Comparison of ENCODE assay signal across 8 mouse cellular contexts in the genomic region with DNA sequence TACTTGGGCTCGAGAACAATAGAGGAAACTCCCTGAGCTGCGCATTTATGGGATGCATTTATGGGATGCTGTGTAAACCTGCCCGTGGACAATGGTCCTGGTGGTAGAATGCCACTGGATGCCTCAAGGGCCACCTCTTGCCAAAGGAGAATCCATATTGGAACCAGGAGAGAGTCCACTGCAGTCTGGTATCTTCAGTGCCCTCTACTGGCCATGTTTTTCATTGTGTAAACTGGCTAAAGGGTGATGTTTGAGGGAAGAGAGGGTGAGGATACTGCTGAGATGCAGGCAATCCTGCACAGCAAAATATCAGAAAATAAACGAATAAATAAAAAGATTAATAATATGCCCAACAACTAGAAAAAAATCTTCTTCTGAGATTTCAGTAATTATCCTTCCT.
DNase-seq lines count a peak whose midpoint lies in the region; ATAC-seq and TF ChIP-seq lines count a peak whose summit lies in the region.

No protein-coding gene starts in this region.

- 70% methylated on average over 4 of the region's 4 CpGs for WGBS in hindbrain, embryonic 10.5 days
- WGBS in hindbrain, embryonic 16.5 days, result 71% methylated on average over 4 of the region's 4 CpGs
- WGBS in small intestine, adult 2 months, result 67% methylated on average over 4 of the region's 4 CpGs
- WGBS in intestine, embryonic 16.5 days, result 71% methylated on average over 4 of the region's 4 CpGs

- H3K4me2 ChIP-seq in hindbrain, embryonic 16.5 days (ENCODE audit: low read length), result no peak overlapping the region
- H3K4me2 ChIP-seq in intestine, embryonic 16.5 days (ENCODE audit: low read depth, low read length), result no peak overlapping the region

- H3K36me3 ChIP-seq in hindbrain, embryonic 10.5 days, result no peaks in the 10 kb centered on the region
- no peaks in the 10 kb centered on the region for H3K36me3 ChIP-seq in hindbrain, embryonic 16.5 days (ENCODE audit: control insufficient read depth, insufficient read depth, low read length)
- no peaks in the 10 kb centered on the region for H3K36me3 ChIP-seq in small intestine, adult 2 months (ENCODE audit: control insufficient read depth, insufficient read depth, low read length)
- no peaks in the 10 kb centered on the region for H3K36me3 ChIP-seq in intestine, embryonic 16.5 days (ENCODE audit: control insufficient read depth, insufficient read depth, low read length)

- TF ChIP-seq CTCF in small intestine, adult 2 months (IDR thresholded peaks at IDR 0.05; ENCODE audit: extremely low read depth, insufficient read length, insufficient replicate concordance, low read depth, low read length), result peak; percentile 20; the same call in 1 of the 2 replicates

- no peak for ATAC-seq in hindbrain, embryonic 16.5 days
- ATAC-seq in intestine, embryonic 16.5 days, result no peak

- H3K9ac ChIP-seq in hindbrain, embryonic 16.5 days (ENCODE audit: low read depth, low read length), result no peak overlapping the region
- no peak overlapping the region for H3K9ac ChIP-seq in intestine, embryonic 16.5 days (ENCODE audit: low read depth, low read length)

- no peak overlapping the region for H3K4me3 ChIP-seq in hindbrain, embryonic 10.5 days
- no peak overlapping the region for H3K4me3 ChIP-seq in hindbrain, embryonic 16.5 days (ENCODE audit: low read length)
- no peak overlapping the region for H3K4me3 ChIP-seq in small intestine, adult 2 months (ENCODE audit: low read depth, low read length)
- H3K4me3 ChIP-seq in intestine, embryonic 16.5 days (ENCODE audit: low read length), result no peak overlapping the region

- no peaks in the 10 kb centered on the region for H3K9me3 ChIP-seq in hindbrain, embryonic 10.5 days
- no peaks in the 10 kb centered on the region for H3K9me3 ChIP-seq in hindbrain, embryonic 16.5 days (ENCODE audit: control insufficient read depth, low read length)
- no peaks in the 10 kb centered on the region for H3K9me3 ChIP-seq in intestine, embryonic 16.5 days (ENCODE audit: control insufficient read depth, low read length)

- peaks cover 7% of the 10 kb centered on the region for H3K4me1 ChIP-seq in hindbrain, embryonic 10.5 days (replicated peaks)
- H3K4me1 ChIP-seq in hindbrain, embryonic 16.5 days (ENCODE audit: control insufficient read depth, insufficient read depth, low read depth, low read length), result no peaks in the 10 kb centered on the region
- H3K4me1 ChIP-seq in small intestine, adult 2 months (ENCODE audit: control insufficient read depth, insufficient read depth, insufficient read length, low read length), result no peaks in the 10 kb centered on the region
- H3K4me1 ChIP-seq in intestine, embryonic 16.5 days (ENCODE audit: control insufficient read depth, insufficient read depth, low read length), result no peaks in the 10 kb centered on the region

- peak; percentile 18 for DNase-seq in hindbrain, embryonic 10.5 days (ENCODE audit: low spot score)
- peak; percentile 21 for DNase-seq in right cerebral cortex, adult 18-20 months
- DNase-seq in right cerebral cortex, postnatal 36 days (ENCODE audit: low spot score in 2 of 2), result no peak
- DNase-seq in cerebellum, postnatal 14 days, result peak; percentile 46 to 51
- no peak for DNase-seq in gastrocnemius, adult 8-10 months (ENCODE audit: low spot score in 2 of 2)

- H3K27me3 ChIP-seq in hindbrain, embryonic 10.5 days (ENCODE audit: insufficient read depth, poor library complexity, severe bottlenecking), result no peaks in the 10 kb centered on the region
- no peaks in the 10 kb centered on the region for H3K27me3 ChIP-seq in hindbrain, embryonic 16.5 days (replicated peaks; ENCODE audit: control insufficient read depth, insufficient read depth, low read length)
- H3K27me3 ChIP-seq in small intestine, adult 2 months (ENCODE audit: control insufficient read depth, insufficient read depth, low read length), result no peaks in the 10 kb centered on the region
- H3K27me3 ChIP-seq in intestine, embryonic 16.5 days (replicated peaks; ENCODE audit: control insufficient read depth, insufficient read depth, low read length), result no peaks in the 10 kb centered on the region

- TF ChIP-seq POLR2A in small intestine, adult 2 months (IDR thresholded peaks at IDR 0.05; ENCODE audit: low read depth, low read length), result no peak

- no peak overlapping the region for H3K27ac ChIP-seq in hindbrain, embryonic 10.5 days
- no peak overlapping the region for H3K27ac ChIP-seq in hindbrain, embryonic 16.5 days (ENCODE audit: low read depth, low read length)
- no peak overlapping the region for H3K27ac ChIP-seq in small intestine, adult 2 months (ENCODE audit: insufficient read depth, low read depth, low read length)
- no peak overlapping the region for H3K27ac ChIP-seq in intestine, embryonic 16.5 days (ENCODE audit: low read length)

Comparison
In these comparisons a context has a peak if more than half of its experiments do, and no peak if none do; other contexts are left out.
1. DNase-seq: peak in hindbrain, embryonic 10.5 days (single experiment), right cerebral cortex, adult 18-20 months (single experiment) and cerebellum, postnatal 14 days (2 of 2); none in right cerebral cortex, postnatal 36 days (0 of 2) and gastrocnemius, adult 8-10 months (0 of 2).